Mouse (Mus musculus) liver, embryonic 11.5 days (tissue): ENCODE measurements around the gene Fnbp1. TPM values are rescaled to one million over a fixed set of nuclear protein-coding genes. Genes with fewer than 3 reads are reported as not detected.
A peak's percentile ranks its signal among the peaks of the same experiment; 100 is the strongest.
"Not testable (repeated sequence)": the region's sequence is repeated elsewhere in the genome, so short reads cannot be mapped to it uniquely, and the experiment has no call there.

ENCODE experiments used
- ATAC-seq: fragments of 200-750 bp; cut with Nextera tagmentation; replicated peaks from 2 replicates; pipeline ENCODE4 v1.8.0; 2017; ENCODE audit warnings: moderate number of reproducible peaks, mild to moderate bottlenecking, moderate TSS enrichment, moderate library complexity; ENCODE audit not compliant: low FRiP score
- DNase-seq: peaks from one replicate; pipeline ENCODE4 v3.0.0-alpha.2; 2017; ENCODE audit warnings: low spot score
- H3K27ac ChIP-seq: fragments of 300-500 bp; sonication (generic); 2 replicates; pipeline ENCODE4 v1.5.1; 2014; ENCODE audit warnings: mild to moderate bottlenecking, low read depth, low read length, control low read depth
- H3K27me3 ChIP-seq: fragments of 300-500 bp; sonication (generic); replicated peaks from 2 replicates; pipeline ENCODE4 v1.6.1; 2014; ENCODE audit warnings: low read length, mixed read lengths; ENCODE audit not compliant: control insufficient read depth, insufficient read depth
- H3K36me3 ChIP-seq: fragments of 300-500 bp; sonication (generic); 2 replicates; pipeline ENCODE4 v1.6.1; 2014; ENCODE audit warnings: mild to moderate bottlenecking, low read length, moderate library complexity, mixed read lengths; ENCODE audit not compliant: control insufficient read depth, insufficient read depth
- H3K4me1 ChIP-seq: fragments of 300-500 bp; sonication (generic); replicated peaks from 2 replicates; pipeline ENCODE4 v1.6.1; 2014; ENCODE audit warnings: low read length, mixed read lengths; ENCODE audit not compliant: control insufficient read depth, insufficient read depth
- H3K4me2 ChIP-seq: fragments of 300-500 bp; sonication (generic); 2 replicates; pipeline ENCODE4 v1.6.1; 2014; ENCODE audit warnings: mild to moderate bottlenecking, control low read depth, moderate library complexity
- H3K4me3 ChIP-seq: fragments of 300-500 bp; sonication (generic); 2 replicates; pipeline ENCODE4 v1.5.1; 2014; ENCODE audit warnings: low read depth, low read length, control low read depth
- H3K9ac ChIP-seq: fragments of 300-500 bp; sonication (generic); 2 replicates; pipeline ENCODE4 v1.6.1; 2014; ENCODE audit warnings: low read depth, low read length, control low read depth
- H3K9me3 ChIP-seq: fragments of 300-500 bp; sonication (generic); 2 replicates; pipeline ENCODE4 v1.6.1; 2016; ENCODE audit warnings: low read length, inconsistent platforms, mixed read lengths; ENCODE audit not compliant: control insufficient read depth
- WGBS: fragments of 180-500 bp; shearing (Covaris S2); extraction: QIAGEN DNeasy Blood & Tissue Kit; methylation state at CpG from one replicate; pipeline ENCODE4 v1.1.7; 2014; 5-methylcytosine and 5-hydroxymethylcytosine counted together
- polyA plus RNA-seq: library from polyadenylated mRNA; unstranded; fragments of >200 nt; fragmentation: Nextera tagmentation; extraction: Ambion mirVana; gene quantifications from 2 replicates; pipeline ENCODE4 v1.2.1, GENCODE M21; 2014

Gene Fnbp1
- polyA plus RNA-seq: 19.3 and 20.6 TPM in 2 replicates

GRCm38 (mm10) chr2:31141867-31142454, at the start of gene Fnbp1:
Gene Fnbp1 (minus strand): TSS chr2:31142008.
- WGBS: under 1% methylated on average over 59 of the region's 59 CpGs
- H3K4me1 ChIP-seq: peaks cover 37% of the 10 kb centered on the region
- peak within 1 kb of the TSS; percentile 99 for H3K4me2 ChIP-seq
- no peaks in the 10 kb centered on the region for H3K9me3 ChIP-seq
- H3K27ac ChIP-seq: peak within 1 kb of the TSS; percentile 52; the same call in 1 of the 2 replicates
- no peaks in the 10 kb centered on the region for H3K36me3 ChIP-seq
- H3K27me3 ChIP-seq: no peaks in the 10 kb centered on the region
- peak within 1 kb of the TSS; percentile 75 for H3K4me3 ChIP-seq
- DNase-seq (peak; percentile 91), ATAC-seq (peak; percentile 89)
- H3K9ac ChIP-seq: peak within 1 kb of the TSS; percentile 77

GRCm38 (mm10) chr2:31189654-31190053, 47.8 kb upstream of the Fnbp1 start:
- H3K4me1 ChIP-seq: no peaks in the 10 kb centered on the region
- H3K27ac ChIP-seq: no peak overlapping the region
- H3K27me3 ChIP-seq: no peaks in the 10 kb centered on the region
- ATAC-seq (no peak), DNase-seq (no peak)
- no peak overlapping the region for H3K4me2 ChIP-seq
- no peak overlapping the region for H3K9ac ChIP-seq
- WGBS: 90% methylated on average over 3 of the region's 3 CpGs
- no peak overlapping the region for H3K4me3 ChIP-seq
- H3K9me3 ChIP-seq: no peaks in the 10 kb centered on the region
- peaks cover 41% of the 10 kb centered on the region for H3K36me3 ChIP-seq

- 90% methylated on average over 1 of the region's 1 CpGs for WGBS
- H3K27ac ChIP-seq: no peak overlapping the region
- no peak overlapping the region for H3K9ac ChIP-seq
- H3K27me3 ChIP-seq: no peaks in the 10 kb centered on the region
- ATAC-seq: no peak
- no peaks in the 10 kb centered on the region for H3K9me3 ChIP-seq
- no peak overlapping the region for H3K4me3 ChIP-seq
- H3K4me1 ChIP-seq: no peaks in the 10 kb centered on the region
- H3K36me3 ChIP-seq: peaks cover 44% of the 10 kb centered on the region
- DNase-seq: no peak
- H3K4me2 ChIP-seq: no peak overlapping the region
Measured at GRCm38 (mm10) chr2:31188691-31189090, 46.9 kb upstream of the Fnbp1 start.

GRCm38 (mm10) chr2:31183830-31184229, 42.0 kb upstream of the Fnbp1 start:
- no peaks in the 10 kb centered on the region for H3K9me3 ChIP-seq
- H3K9ac ChIP-seq: no peak overlapping the region
- H3K4me3 ChIP-seq: no peak overlapping the region
- H3K4me1 ChIP-seq: 0 out of 2 replicates have a peak, but pooled peaks cover 3% of the 10 kb centered on the region
- no peak for DNase-seq
- no peaks in the 10 kb centered on the region for H3K27me3 ChIP-seq
- no peak overlapping the region for H3K4me2 ChIP-seq
- ATAC-seq: no peak
- H3K27ac ChIP-seq: no peak overlapping the region
- 100% methylated on average over 1 of the region's 1 CpGs for WGBS
- H3K36me3 ChIP-seq: peaks cover 27% of the 10 kb centered on the region

GRCm38 (mm10) chr2:31182786-31183330, 41.0 kb upstream of the Fnbp1 start:
- ATAC-seq: no peak
- H3K9ac ChIP-seq: no peak overlapping the region
- H3K36me3 ChIP-seq: peaks cover 27% of the 10 kb centered on the region

GRCm38 (mm10) chr2:31180081-31180551, 38.3 kb upstream of the Fnbp1 start:
- no peak for DNase-seq
- no peak overlapping the region for H3K4me3 ChIP-seq
- peaks cover 35% of the 10 kb centered on the region for H3K36me3 ChIP-seq
- WGBS: 45% methylated on average over 7 of the region's 7 CpGs
- no peaks in the 10 kb centered on the region for H3K27me3 ChIP-seq
- no peak overlapping the region for H3K4me2 ChIP-seq
- no peak overlapping the region for H3K9ac ChIP-seq
- H3K9me3 ChIP-seq: no peaks in the 10 kb centered on the region
- ATAC-seq: no peak
- 0 out of 2 replicates have a peak, but pooled peaks cover 3% of the 10 kb centered on the region for H3K4me1 ChIP-seq
- H3K27ac ChIP-seq: no peak overlapping the region

More at GRCm38 (mm10) chr2:31182786-31183330, 41.0 kb upstream of the Fnbp1 start:
- H3K27ac ChIP-seq: no peak overlapping the region
- WGBS: 78% methylated on average over 6 of the region's 6 CpGs
- no peak overlapping the region for H3K4me2 ChIP-seq
- H3K4me1 ChIP-seq: 0 out of 2 replicates have a peak, but pooled peaks cover 3% of the 10 kb centered on the region
- no peak overlapping the region for H3K4me3 ChIP-seq
- no peaks in the 10 kb centered on the region for H3K27me3 ChIP-seq
- no peak for DNase-seq
- no peaks in the 10 kb centered on the region for H3K9me3 ChIP-seq

GRCm38 (mm10) chr2:31179471-31179870, 37.7 kb upstream of the Fnbp1 start:
- Histone ChIP-seq H3K9ac (no peak overlapping the region), H3K36me3 (peaks cover 31% of the 10 kb centered on the region), H3K4me1 (0 out of 2 replicates have a peak, but pooled peaks cover 3% of the 10 kb centered on the region), H3K4me2 (no peak overlapping the region), H3K9me3 (no peaks in the 10 kb centered on the region), H3K27ac (no peak overlapping the region), H3K27me3 (no peaks in the 10 kb centered on the region), H3K4me3 (no peak overlapping the region)
- 83% methylated on average over 7 of the region's 7 CpGs for WGBS
- DNase-seq (no peak), ATAC-seq (no peak)

- H3K4me1 ChIP-seq, H3K27ac ChIP-seq, H3K27me3 ChIP-seq, H3K9me3 ChIP-seq, H3K9ac ChIP-seq, DNase-seq, H3K4me2 ChIP-seq, H3K4me3 ChIP-seq, ATAC-seq: not testable (repeated sequence)
- WGBS: 82% methylated on average over 6 of the region's 6 CpGs
- peaks cover 29% of the 10 kb centered on the region for H3K36me3 ChIP-seq
Measured at GRCm38 (mm10) chr2:31178593-31178992, 36.8 kb upstream of the Fnbp1 start.

GRCm38 (mm10) chr2:31173290-31173689, 31.5 kb upstream of the Fnbp1 start:
- H3K4me3 ChIP-seq: no peak overlapping the region
- DNase-seq (no peak), ATAC-seq (no peak)
- 0 out of 2 replicates have a peak, but pooled peaks cover 2% of the 10 kb centered on the region for H3K4me1 ChIP-seq
- H3K36me3 ChIP-seq: peaks cover 37% of the 10 kb centered on the region
- no peak overlapping the region for H3K4me2 ChIP-seq
- no peak overlapping the region for H3K9ac ChIP-seq
- H3K27ac ChIP-seq: no peak overlapping the region
- WGBS: 71% methylated on average over 4 of the region's 4 CpGs
- H3K27me3 ChIP-seq: no peaks in the 10 kb centered on the region
- no peaks in the 10 kb centered on the region for H3K9me3 ChIP-seq
